Mouse (Mus musculus): ENCODE measurements around the gene Snrnp70.

Gene Snrnp70

DNA sequence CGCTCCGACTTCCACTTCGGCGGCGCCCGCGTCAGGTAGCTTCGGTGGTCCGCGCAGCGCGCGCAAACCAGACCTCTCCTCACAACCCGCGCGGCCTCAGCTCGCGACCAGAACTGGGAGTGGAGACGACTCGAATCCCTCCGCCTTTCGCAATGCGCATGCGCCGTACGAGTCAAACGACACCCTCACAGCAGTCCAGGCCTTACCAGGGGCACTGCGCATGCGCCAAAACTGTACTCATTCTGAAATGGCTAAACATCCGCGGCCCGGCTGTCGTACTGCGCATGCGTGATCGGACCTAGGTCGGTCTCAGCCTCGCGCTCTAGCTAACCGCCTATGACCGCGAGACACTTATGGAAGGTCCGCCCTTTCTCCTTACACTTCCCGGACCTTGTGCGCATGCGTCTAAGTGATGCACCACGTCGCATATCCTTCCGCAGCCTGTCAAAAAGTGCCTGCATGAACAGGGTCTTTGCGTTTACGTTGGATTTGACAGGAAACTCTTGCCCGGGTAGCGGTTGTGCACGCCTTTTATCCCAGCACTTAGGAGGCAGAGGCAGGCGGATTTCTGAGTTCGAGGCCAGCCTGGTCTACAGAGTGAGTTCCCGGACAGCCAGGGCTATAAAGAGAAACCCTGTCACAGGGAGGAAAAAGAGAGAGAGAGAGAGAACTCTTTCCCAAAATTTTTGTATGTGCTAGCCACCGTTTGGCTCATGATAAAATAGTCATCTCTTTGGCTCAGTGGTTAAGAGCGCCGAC is at the start of gene Snrnp70:
TSS of gene Snrnp70 (minus strand) at position 165 of the 759 bp plus-strand sequence.
- peak; percentile 100 for DNase-seq (ENCODE audit: low spot score in 2 of 2)

DNA sequence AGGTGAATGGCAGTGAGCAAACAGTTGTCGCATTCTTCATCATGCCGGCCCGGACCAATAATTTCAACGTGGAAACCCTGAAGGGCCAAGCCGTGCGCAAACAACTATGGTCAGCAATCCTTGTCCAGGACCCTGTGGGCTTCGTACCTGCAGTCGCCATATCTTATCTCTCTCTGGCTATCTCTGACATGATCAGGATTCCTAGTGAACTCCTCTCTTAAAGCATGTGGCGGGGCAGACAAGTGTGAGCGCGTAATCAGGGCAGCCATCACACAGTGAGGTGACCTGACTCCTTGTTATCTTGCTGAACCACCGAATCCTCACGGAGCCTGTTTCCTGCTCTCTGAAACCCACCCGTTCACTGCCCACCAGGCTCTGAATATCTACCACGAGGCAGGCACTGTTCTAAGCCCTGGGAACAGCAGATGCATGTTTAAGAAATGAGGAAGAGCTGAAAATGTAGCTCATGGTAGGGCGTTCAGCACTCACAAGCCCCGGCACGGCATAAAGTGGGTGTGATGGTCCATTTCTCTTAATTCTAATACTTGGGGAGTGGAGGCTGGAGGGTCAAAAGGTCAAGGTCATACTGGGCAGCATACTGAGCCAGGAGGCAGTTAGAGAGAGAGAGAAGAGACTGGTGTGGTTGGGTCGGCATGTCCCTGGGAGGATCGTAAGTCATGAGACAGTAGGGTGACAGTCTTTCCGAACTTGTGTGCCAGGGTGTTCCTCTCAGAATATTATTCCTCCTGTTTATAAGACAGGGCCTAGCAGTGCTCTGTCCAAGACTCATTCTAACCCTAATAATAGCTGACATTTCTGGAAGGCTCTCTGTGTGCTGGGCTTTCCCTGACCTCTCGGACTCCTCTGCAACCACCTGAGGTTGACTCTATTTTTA is 48.2 kb upstream of the Snrnp70 start:
- DNase-seq (ENCODE audit: low spot score in 2 of 2) = no peak

DNA sequence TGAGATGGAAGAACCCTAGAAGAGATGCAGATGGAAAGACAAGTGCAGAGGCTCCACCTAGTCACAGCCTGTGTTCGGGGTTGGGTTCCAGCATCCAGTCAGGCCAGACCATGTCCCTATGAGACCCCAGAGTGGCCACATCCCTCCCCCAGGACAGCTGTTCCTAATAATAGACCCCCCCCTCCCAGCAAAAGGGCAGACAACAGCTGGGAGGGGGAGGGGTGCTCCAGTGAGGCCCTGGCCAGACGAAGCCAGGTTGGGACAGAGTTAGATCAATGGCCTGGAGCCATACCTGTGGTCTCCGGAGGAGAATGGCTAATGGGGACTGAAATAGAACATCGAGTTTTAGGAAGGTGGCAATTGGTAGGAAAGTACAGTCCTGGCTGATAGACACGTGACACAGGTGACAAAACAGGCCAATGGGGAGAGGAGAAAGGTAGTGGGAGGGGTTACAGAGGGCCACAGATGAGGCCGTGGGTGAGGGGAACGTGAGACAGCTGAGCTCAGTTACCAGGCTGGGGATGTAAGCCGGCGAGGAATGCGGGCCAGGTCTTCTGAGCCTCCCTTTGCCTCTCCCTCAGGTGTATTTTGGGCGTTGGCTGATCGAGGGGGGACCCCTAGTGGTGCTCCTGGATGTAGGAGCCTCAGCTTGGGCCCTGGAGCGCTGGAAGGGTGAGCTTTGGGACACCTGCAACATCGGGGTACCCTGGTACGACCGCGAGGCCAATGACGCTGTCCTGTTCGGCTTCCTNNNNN is 42.2 kb upstream of the Snrnp70 start, which contains the start of gene Ruvbl2:
TSS of gene Ruvbl2 (minus strand) at position 576 of the 756 bp plus-strand sequence.
- DNase-seq (ENCODE audit: low spot score in 2 of 2) = no peak

DNA sequence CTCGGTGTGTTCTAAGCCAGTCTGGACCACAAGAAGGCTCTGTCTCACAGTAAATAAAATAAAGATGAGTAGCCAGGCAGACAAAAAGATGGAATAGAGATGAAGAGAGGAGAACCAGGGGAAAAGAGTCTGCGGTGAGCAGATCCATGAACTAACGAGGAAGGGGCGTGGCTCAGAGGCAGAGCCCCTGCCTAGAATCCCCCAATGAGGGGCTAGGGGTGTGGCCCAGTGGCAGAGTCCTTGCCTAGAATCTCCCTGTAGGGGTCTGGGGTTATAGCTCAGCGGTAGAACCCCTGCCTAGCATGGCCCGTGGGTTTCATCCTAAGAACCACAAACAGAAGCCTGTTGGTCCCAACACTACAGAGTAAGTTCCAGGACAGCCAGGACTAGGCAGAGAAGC is 41.5 kb upstream of the Snrnp70 start:
- no peak for DNase-seq (ENCODE audit: low spot score in 2 of 2)

DNA sequence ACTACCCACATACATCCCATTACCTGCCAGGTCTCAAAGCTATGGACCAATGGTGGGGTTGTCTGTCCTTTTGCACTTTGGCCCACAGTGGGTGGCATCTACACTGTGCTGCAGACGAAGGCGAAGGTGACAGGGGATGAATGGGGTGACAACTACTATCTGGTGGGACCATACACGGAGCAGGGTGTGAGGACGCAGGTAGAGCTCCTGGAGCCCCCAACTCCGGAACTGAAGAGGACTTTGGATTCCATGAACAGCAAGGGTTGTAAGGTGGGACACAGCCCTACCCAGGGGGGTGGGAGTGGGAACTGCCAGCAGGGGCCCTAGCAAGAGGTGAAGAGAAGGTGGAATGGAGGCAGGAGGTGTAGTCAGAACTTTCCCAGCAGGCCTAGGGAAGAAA is 40.9 kb upstream of the Snrnp70 start:
- no peak for DNase-seq (ENCODE audit: low spot score in 2 of 2)

DNA sequence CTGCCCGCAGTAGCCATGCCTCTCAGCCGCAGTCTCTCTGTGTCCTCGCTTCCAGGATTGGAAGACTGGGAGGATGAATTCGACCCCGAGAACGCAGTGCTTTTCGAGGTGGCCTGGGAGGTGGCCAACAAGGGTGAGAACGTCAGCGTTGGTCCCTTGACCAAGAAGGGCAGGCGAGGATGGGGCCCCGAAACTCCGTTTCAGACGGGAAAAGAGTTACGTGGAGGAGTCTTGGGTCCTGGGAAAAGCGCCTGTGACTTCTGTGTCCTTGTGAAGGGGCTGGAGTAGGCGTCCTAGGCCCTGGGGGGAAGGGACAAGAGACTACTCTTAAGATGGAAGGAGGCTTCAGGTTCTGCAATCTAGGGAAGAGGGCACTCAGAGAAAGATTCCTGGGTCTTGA is 39.5 kb upstream of the Snrnp70 start:
- DNase-seq (ENCODE audit: low spot score in 2 of 2) = no peak

DNA sequence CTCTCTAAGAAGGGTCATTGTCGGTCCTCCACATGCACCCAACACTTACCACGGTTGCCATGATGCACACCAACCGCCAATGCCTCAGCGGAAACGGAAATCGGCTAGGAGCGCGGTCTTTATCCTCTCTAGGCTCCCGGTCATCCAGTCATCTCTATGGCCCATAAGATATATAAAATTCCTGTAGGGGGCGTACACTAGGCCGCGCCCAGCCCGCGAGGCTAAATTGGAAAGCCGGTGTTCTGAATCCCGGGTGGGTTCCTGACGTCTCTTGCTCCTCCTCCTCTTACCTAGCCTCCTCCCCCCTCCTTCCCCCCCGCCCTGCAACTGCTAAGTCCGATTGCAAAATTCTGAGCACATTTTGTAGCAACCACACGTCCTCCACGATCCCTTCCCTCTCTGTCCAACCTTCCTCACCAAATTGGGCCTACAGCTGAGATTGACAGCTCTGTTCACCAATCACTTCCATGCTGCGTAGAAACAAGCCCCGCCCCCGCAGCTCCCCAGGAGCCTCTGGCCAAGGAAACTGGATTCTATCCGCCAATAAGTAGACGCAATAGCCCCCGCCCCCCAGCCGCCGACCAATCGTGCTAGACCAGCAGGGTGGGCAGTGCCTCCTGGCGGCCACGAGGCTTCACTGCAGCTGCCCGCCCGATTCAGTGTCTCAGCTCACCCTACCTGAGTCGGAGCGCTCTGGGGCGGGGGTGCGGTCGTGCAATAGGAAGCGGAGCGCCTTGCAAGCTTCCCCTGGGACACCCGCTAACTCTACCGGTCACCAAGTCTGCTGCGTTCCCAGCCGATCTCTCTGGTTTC is 38.9 kb upstream of the Snrnp70 start, which contains the start of gene Gys1:
TSS of gene Gys1 (plus strand) at position 642 of the 813 bp plus-strand sequence.
- peak; percentile 99 to 100 for DNase-seq (ENCODE audit: low spot score in 2 of 2)

DNA sequence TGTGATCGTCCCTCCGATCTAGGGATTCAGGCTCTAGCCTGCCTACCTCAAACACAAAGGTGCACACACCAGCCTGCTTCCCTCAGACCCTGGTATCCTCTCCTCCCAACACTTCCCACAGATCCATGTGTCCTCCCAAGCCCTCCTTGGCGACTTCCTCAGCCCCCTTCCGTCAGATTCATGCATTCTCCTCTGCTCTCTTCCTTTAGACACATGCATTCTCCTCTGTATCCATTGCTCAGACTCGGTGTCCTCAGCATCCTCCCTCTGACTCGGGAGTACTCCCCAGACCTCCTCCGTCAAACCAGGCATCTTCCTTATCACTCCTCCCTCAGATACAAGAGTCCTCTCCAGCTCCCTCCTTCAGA is 38.3 kb upstream of the Snrnp70 start:
- no peak for DNase-seq (ENCODE audit: low spot score in 2 of 2)

DNA sequence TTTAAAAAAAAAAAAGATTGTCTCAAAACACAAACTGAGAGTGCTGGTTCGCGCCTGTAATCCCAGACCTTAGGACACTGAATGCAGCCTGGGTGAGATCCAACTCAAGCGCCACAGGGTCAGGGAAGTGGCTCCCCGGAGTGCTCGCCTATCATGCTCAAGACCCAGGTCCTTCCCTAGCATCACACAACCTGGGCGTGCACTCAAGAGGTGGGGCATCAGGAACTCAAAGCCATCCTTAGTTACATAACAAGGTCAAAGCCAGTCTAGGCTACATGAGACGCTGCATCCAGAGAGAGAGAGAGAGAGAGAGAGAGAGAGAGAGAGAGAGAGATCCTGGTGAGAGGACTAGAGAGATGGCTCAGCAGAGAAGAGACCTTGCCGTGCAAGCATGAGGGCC is 31.0 kb upstream of the Snrnp70 start:
- DNase-seq (ENCODE audit: low spot score in 2 of 2) = no peak

DNA sequence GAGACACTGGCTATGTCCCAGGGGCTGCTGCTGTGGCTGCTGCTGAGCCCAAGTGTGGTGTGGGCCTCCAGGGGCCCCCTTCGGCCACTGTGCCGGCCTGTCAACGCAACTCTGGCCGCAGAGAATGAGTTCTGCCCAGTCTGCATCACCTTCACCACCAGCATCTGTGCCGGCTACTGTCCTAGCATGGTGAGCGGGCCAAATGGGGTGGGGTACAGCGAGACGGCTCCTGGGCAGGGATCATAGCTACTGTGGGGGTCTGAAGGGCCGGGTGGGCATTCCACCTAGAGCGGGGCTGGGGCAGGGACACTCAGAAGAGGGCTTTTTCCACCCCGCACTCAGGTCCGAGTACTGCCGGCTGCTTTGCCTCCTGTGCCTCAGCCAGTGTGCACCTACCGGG is 25.7 kb upstream of the Snrnp70 start:
- DNase-seq (ENCODE audit: low spot score in 2 of 2) = no peak

DNA sequence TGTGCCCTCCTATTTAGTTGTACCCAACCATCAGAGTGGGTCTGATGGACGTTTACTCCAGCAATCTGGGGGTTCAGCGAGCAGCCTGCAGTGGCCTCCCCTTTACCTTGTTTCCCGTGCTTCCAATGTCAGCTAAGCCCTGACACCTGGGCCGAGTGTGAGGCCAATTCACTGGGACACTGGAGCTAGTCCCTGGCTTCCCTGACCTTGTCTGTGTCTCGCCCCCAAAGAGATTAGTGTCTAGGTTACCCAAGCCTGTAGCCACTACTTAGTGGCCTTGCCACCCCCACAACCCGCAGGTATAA is 25.0 kb upstream of the Snrnp70 start, which contains the start of gene Lhb:
TSS of gene Lhb (plus strand) at position 206 of the 305 bp plus-strand sequence.
- DNase-seq (ENCODE audit: low spot score in 2 of 2) = no peak

DNA sequence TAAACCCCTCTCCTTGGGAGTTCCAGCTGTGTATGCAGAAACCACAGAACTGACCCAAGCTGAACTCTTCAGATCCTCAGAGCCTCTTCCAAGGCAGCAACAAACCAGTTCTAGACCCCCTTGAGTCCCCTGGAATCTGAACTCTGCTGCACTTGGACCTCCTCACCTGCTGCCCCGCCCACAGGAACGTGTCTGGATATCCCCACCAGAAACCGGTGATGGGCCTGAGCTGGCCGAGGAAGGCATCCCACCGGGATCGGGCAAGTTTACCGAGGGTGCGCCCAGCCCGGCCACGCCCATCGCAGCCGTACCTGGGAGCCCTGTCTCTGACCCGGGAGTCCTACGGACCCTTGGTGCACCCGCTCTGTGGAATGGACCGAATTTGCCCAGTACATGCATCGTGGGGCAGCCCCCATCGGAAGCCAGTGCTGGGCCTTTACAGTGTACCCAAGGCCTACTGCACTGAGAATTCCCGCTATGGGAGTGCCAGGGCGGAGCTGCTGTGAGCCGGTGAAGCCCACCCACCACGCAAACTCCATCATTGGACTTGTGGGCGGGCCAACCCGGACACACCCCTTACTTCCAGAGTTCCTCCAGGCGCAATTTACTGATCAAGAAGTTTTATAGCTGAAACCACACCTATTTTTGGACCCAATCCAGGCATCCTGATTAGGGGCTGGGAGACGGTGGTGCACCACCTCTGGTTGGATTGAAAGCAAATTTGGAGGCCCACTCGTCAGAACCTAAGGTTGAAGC is 24.5 kb upstream of the Snrnp70 start:
- DNase-seq (ENCODE audit: low spot score in 2 of 2) = no peak

DNA sequence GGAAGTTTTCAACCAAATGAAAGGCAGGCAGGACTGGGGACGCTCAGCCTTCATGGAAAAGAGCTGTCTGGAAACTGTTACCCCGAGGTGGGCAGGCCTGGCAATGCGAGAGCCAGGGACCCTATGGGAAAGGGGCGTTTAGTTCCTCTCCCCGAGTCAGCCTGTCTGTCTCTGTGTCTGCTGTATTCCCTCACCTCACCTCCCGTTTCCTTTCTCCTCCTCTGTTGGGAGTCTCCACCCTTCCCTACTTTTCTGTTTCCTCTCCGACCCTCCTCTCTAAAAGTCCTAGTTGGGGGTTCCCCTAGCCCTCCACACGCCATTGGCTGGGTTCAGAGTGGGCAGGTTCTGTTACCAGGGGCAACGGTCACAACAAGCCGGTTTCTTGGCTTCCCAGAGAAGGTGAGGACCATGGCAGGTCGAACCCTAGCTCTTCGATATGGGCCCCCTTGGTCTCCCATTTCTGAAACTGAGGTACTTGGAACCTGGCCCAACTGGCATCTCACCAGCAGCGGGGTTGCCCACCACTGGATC is 22.5 kb upstream of the Snrnp70 start:
- no peak for DNase-seq (ENCODE audit: low spot score in 2 of 2)

DNA sequence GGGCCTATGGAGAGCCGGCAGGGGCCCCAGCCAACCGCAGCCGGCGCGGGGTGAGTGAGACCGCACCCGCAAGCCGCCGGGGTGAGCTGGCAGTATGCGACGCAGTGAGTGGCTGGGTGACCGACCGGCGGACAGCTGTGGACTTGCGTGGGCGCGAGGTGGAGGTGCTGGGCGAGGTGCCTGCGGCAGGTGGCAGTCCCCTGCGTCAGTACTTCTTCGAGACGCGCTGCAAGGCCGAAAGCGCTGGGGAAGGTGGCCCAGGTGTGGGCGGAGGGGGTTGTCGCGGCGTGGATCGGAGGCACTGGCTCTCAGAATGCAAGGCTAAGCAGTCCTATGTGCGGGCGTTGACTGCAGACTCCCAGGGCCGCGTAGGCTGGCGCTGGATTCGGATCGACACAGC is 20.1 kb upstream of the Snrnp70 start:
- DNase-seq (ENCODE audit: low spot score in 2 of 2) = no peak

DNA sequence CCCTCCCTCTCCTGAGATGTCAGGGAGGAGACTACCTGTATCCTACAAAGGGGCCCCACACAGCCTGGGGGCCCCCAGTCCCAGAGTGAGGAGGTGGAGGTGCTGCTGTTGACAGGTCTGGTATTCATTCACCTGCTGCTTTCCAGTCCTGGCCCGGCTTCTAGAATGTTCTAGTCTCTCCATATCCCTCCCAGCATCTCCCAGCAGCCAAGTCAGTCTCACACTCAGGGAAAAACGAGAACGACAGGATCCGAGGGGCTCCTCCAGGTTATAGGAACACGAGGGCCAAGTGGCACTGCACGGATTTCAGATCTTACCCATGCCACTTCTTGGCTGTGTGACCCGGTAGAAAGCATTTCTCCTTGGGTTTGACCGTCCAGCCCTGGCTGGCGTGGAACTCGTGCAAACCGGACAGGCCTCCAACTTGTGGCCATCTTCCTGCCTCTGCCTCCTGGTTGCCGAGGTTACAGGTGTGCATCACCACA is 19.2 kb upstream of the Snrnp70 start:
- no peak for DNase-seq (ENCODE audit: low spot score in 2 of 2)

DNA sequence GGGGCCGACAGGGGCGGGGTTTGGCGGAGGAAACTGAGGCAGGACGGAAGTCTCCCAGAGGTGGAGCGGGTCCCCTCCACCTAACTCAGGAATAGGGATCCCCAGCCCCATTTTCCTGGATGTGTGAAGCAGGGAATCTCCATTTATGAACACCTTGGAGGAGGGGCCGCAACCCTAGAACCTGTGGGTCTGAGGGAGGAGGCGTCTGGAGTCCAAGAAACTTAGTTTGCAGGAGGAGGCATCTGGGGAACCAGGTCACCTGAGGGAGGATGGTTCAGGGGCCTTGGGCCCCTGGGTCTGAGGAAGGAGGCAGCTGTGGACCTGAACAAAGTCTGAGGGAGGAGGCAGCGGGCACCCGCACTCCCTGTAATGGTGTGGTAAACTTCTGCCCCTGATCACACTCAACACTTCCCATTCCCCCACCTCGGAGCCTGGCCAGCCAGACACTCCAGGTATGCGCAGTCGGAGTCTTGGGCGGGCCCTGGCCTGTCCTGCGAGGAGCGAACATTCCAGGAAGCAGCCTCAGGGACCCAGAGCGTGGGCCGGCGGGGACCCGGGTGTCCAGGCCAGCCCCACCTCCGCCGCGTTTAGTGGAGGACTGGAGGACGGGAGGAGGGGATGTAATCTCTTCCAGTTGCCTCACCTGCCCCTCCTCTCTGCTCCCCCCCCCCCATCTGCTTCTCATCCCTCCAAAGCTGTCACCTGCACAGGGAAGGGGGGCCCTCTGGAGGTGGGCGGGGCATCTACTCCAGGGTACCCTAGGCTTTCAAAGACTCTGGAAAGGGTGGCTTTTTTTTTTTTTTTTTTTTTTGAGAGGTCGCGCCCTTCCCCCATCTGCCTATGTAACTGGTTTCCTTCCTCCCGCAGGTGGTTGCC is 18.6 kb upstream of the Snrnp70 start:
- no peak for DNase-seq (ENCODE audit: low spot score in 2 of 2)

DNA sequence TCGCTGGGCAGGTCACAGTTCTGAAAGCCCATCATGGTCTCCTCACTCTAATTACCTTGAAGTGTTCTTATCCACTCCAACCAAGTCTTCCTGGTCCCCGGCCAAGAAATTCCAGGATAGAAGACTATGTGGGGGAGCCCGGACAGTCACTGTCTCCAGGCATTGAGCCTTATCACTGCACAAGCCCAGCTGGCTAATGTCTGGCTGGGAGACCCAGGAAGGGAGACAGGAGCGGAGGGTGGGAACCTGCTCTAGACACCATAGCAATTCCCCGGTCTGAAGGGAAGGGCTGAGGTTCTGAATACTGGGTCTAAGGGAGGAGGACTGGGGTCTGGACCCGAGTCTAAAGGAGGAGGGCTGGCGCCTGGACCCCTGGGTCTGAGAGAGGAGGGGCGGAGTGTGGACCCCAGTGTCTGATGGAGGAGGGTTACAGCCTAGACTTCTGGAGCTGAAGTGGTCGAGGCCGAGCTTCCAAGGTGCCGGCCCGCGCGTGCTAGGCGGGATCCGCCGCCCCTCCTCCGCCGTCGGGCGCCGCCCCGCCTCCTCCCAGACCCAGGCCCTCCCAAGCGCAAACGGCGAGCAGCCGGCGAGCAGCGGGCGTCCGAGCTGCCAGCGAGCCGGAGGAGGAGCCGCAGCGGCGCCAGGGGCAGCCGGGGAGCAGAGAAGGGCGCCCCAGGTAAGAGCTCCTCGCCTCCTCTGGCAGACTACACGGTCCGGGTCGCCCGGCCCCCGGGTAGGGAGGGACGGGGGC is 17.7 kb upstream of the Snrnp70 start, which contains the start of gene Ntf5:
TSS of gene Ntf5 (plus strand) at position 583 of the 751 bp plus-strand sequence.
- DNase-seq (ENCODE audit: low spot score in 2 of 2) = no peak

DNA sequence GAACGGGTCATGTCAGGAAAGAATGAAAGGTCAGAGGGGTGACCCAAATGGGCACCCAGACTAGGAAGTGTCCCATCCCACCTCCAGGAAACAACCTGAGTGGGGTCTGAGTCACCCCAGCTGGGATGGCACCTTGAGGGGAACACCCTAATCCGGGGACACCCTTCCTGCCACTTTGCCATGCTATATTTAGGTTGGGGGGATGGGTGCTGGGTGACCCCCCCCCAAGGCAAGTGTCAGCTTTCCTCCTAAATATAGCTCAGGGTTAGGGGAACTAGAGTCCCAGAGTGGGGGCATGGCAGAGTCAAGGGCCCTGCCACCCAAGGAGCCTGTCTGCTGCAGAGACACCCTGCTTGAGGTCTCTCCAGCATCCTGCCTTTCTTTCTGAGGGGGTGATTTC is 16.9 kb upstream of the Snrnp70 start:
- DNase-seq (ENCODE audit: low spot score in 2 of 2) = no peak

Measured in heart, adult 9 months (tissue).